Mouse (Mus musculus): ENCODE data around the gene Snx17.
A peak's percentile ranks its signal among the peaks of the same experiment; 100 is the strongest.
"Not testable (repeated sequence)": the region's sequence is repeated elsewhere in the genome, so short reads cannot be mapped to it uniquely, and the experiment has no call there.

The Snx17 gene

DNA sequence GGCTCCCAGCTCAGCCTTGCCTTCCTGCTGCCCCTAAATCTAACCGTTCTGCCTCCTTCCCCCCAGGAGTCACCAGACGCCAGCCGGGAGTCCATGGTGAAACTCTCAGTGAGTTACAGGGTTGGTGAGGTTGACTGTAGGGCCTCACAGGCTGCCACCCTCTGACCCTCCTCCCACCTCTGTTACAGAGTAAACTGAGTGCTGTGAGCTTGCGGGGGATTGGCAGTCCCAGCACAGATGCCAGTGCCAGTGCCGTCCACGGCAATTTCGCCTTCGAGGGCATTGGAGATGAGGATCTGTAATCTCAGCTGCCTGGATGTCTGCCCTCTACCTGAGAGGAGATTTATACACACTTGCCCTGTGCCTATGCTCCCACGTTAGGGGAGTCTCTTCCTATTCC is 5.1 kb downstream of the Snx17 start:
- DNase-seq: peak; percentile 33

DNA sequence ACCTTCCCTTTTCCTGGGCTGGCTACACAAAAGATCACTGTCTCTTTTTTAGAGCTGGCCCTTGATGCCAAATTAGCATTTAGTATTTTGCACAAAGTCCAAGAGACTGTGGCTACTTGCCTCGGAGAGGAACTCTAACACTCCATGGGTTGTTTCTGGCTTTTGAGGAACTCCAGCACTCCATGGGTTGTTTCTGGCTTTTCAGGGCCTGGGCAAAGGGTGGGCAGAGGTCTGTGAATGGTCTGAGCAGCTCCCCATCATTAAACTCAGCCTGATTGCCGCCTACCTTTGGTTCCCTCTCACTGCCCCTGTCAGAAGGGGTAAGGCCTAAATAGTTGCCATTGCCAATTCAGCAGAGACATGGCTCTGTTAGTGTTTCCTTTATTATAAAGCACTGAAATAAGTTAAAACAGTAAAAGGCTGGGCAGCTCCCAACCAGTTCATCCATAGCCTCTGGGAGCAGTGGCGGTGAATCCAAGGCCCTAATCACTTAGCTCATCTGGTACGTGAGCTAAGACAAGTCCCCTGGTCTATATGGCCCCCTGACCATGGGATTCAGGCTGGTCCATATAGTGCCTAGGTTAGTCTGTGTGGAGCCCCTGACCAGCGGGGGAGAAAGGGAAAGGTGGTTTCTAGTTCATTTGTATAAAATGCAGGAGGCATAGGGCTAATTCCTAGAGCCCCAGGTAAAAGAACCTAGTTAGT is 5.7 kb downstream of the Snx17 start:
- no peak for DNase-seq

DNA sequence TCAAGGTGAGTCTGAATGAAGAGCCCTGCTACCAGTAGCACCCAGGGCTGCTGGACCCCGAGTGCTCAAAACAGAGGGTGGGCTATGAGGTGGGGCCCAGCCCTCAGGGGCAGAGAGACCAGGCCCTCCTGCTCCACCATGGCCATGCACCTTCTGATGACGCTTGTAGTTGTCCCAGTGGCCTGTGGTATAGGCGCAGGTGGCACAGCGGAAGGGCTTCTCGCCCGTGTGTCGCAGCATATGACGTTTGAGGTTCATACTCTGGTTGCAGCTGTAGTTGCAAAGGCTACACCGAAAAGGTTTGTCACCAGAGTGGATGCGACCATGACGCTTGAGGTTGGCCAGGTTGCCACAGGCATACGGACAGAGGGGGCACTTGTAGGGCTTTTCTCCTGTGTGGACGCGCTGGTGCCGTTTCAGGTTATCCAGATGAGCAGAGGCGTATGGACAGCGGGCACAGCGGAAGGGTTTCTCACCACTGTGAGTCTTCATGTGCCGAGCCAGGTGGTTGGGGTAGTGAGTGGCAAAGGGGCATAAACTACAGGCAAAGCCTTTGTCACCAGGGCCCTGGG is 6.4 kb downstream of the Snx17 start:
- DNase-seq: peak; percentile 38

DNA sequence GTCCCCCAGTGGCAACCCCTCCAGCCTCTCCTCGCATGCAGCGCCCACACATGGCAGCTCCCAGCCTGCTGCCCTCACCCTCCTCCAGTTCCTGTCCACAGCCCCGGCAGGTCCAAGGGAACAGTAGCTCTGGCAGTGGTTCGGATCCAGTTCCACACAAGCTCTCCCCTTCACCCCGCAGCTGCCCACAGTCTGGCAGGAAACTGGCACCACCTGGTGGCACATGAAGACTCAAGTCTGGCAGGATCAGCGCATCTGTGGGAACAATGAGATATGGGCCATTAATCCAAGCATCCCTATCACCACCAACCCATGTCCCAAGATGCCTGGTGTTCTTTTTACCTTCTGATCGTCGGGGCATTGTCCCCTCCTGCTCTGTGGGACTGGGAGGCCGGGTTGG is 6.9 kb downstream of the Snx17 start:
- peak; percentile 53 for DNase-seq

DNA sequence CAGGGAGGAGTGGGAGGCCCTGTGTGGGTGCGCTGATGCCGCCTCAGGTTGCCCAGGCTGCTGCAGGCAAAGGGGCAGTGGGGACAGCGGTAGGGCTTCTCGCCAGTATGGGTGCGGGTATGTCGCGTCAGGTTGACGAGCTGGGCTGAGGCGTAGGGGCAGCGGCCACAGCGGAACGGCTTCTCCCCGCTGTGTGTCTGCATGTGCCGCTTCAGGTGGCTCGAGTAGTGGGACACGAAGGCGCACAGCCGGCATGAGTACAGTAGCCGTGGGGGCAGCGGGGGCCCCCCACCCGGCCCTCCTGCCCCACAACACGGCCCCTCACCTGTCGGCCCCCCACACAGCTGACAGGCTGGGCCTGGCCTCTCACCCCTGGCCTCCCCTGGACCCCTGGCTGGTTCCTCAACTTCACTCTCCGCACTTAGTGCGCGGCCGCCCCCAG is 7.3 kb downstream of the Snx17 start:
- peak; percentile 68 for DNase-seq

DNA sequence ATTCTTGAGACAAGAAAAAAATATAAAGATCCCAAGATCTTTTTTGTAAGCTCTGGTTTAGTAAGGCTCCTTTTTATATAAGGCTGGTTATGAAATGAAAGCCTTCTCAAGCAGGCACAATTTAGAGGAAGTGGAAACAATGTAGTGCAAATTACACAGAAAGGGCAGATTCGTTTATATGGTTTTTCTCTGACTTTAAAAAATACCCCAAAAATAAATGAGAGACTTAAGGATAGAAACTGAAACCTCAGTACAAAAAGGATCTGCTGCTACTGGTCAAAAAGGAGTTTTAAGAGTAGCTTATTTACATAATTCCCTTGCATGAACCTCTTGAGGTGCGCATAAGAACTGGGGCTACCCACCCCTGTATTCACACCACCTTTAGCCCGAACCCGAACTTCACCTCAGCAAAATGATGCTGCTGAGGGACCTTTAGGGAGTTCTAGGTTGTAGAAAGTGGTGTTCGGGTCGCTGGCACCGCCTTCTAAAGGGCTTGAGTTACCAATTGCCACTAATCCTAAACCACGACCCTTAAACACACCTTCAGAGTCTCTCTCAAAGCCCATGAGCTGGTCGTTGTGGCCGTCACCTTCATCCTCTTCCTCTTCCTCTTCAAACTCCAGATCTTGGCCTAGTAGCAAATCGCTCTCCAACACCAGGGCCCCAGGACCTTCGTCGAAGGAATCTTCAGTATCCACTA is 8.2 kb downstream of the Snx17 start:
- DNase-seq: no peak

DNA sequence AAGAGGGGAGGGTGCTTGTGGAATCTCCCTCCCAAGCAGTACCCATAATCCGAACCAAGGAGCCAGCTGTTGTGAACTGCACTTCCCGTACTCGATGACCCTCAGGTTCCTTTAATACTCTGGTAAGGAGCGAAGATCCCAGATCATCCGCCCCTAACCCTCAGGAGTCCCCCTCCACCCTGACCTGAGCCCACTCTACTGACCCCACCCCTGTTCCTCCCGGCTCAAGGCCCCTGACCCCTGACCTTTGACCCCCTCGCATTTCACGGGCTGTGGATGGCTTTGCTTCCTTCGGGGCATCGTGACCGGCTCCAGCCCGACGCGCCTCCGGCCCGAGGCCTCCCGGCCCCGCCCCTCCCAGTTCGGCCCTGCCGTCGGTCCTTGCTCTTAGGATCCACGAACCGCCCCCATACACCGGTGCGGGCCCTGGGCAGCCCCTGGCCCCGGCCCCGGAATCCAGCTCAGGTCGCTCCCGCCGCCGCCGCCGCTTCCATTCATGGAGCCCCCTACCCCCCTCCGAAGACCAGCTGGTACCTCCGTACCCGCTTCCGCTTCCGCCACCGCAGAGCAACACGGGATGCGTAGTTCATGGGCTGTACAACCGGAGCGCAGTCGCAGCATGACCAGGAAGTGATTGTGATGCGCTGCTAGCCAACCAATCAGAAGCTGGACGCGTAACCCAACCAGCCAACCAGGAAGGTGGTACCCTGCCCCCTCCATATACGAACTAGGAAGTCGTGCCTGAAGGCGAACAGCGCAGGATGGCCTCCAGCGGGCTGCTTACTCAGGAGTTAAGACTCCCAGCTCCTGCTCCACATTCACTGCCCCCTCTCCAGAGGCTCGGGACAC is 8.9 kb downstream of the Snx17 start, which contains the start of gene Zfp513:
Gene Zfp513, minus strand, starts transcription at position 562 of the 849 bp plus-strand sequence.
- DNase-seq: peak; percentile 99

DNA sequence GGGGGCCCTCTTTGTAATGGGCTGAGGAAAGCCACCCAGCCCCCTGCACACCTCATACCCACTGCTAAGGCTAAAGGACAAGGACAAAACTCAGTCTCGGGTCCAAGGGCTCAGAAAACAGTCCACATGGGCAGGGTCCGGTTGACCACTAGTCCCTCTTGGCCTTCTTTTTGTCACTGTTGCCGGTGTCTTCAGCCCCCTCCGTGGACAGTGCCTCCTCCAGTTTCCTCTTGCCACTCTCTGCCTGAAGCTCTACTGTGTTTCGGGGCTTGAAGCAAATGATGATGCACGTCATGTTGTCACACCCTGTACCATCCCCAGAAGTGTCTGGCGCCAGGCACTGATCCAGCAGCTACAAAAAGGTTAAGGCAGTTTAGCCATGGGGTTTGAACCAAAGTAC is 9.9 kb downstream of the Snx17 start:
- DNase-seq: peak; percentile 63

DNA sequence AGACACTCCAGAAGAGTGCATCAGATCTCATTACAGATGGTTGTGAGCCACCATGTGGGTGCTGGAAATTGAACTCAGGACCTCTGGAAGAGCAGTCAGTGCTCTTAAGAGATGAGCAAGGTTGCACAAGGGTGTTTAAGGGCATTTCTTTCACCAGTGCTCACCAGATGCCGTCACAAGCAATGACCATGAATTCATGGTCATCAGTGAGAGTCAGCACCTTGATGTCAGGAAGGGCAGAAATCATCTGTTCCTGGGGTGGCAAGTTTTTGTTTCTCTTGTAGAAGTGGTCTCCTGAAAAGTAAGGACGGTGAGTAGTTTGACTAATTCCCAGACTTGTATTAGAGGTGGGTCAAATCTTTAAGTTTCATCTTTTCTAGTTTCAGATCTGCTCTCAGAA is 10.8 kb downstream of the Snx17 start:
- no peak for DNase-seq

DNA sequence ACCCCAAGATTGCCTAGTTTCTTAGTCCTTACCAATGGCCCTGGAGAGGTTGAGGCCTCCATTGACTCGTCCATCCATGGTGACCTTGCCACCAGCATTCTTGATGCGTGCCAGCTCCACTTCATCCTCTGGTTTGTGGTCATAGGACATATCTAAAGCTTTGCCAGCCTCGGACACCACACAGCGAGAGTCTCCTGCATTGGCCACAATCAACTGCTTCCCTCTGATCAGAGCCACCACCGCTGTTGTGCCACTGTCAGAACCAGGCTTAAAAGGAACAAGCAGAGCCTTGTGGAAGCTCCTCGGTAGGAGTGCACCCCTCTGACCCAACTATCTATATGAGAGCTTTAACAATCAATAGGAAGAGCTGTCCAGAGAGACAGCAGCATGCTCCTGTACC is 11.4 kb downstream of the Snx17 start:
- no peak for DNase-seq

DNA sequence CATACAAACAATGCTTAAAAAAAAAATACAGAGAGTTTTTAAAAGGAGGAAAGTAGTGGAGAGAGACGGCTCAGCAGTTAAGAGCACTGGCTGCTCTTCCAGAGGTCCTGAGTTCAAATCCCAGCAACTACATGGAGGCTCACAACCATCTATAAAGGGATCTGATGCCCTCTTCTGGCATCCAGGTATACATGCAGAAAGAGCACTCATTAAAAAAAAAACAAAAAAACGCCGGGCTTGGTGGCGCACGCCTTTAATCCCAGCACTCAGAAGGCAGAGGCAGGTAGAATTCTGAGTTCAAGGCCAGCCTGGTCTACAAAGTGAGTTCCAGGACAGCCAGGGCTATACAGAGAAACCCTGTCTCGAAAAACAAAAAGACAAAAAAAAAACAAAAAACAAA is 23.5 kb downstream of the Snx17 start:
- DNase-seq: not testable (repeated sequence)

DNA sequence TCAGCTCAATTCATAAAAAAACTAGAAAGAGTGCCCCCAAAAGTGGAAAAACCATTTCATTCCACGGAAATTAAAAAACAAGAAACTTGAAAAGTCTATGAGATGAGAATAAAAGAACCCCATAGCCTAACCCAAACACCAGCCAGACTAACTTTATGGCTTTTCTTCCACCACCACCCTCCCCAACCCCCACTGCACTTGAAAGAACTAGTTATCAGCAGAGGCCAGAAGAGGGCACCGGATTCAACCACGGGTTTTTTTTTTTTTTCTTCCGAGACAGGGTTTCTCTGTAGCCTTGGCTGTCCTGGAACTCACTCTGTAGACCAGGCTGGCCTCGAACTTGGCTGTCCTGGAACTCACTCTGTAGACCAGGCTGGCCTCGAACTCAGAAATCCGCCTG is 25.3 kb downstream of the Snx17 start:
- DNase-seq: no peak

DNA sequence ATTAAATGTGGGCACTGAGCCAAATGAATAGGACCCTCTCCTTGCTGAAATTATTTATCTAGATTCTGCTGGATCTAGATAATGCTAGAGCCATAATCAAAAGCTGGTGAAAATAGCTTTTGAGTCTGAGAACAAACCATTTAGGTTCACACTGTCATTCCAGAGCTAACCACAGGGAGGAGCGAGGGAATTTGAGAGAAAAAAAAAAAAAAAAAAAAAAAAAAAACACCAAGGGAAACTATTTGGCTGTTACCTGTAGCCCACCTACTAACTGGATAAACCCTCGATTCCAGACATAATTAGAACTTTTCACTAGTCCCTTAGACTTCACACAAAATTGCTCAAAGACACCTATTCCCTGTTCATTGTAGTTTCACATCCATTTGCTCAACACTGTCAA is 26.0 kb downstream of the Snx17 start:
- no peak for DNase-seq

DNA sequence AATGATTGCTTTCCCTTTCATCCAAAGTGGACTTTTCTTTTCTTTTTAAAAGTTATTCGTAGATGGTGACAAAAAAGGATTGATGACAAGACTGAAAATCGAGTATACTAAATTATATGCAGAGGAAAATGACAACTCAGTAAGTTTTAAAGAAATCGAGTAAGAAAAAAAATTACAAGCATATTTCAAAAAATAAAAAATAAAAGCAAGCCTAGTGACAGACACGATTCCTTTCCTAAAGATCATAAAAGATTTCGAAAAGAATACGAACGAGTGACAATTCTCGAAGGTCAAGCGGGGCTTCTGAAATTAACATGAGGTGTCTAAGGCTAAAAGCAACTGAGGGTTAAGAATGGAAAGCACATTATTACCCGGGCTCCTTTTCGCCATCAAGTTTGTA is 26.4 kb downstream of the Snx17 start:
- DNase-seq: no peak

DNA sequence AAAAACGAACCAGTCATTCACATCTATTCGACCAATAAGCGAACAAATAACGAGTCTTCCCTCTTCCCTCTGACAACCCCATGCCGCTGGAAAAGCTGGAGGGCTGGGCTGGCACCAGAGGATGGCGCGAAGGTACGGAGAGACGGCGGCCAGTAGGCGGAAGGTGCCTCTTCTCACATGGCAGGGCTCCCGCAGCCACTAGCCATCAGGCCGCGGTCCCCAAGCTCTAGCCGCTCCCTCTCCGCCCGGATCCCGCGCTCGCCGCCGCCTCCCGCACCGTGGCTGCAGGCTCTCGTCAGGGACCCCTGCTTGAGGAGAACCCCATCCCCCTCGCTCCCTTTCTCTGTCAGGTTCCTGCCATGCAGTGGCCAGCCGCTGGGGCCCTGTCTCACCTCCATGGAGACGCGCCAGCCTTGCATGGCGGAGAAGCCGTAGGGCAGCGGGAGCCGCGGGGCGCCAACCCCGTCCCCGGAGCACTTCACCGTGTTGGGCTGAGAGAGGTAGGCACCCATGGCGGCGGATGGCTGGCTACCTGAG is 27.0 kb downstream of the Snx17 start:
- DNase-seq: no peak

DNA sequence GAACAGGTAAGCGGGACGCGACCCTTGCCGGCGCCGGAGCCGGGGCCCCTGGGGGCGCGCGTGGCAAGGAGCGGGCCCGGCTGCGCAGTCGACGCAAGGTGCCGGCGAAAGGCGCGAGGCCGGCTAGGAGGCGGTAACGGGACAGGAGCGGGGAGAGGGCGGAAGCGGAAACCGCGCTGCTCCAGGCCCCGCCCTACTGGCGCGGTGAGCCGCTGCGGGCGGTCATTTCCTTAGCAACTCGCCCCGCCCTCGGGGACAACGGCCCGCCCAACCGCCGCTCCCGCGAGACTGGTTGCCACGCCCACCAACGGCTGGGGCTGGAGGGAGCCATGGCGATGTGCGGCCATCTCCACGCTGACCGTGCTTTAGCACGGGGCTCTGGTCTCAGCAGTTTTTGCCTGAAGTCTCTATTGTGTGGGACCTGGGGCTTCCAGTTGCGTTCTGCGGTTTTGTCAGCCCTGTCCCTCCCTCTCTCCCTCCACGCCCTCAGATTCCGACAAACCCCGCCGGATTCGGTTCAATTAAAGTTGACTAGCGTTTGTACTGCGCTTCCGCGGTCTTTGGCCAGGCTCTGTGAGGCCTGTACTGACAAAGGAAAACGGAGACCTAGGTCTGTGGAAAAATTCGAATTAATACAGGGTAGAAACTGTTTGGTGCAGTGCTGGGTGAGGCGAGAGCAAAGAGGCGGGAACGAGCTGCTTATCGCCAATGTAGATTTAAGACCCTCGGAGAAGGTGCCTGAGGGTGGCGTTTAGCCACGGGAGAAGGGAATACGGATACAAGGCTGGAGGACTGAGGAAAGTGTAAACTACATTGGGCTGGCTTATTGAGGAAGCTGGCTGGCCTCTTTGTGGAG is 27.6 kb downstream of the Snx17 start, which contains the start of gene Ppm1g:
Gene Ppm1g, minus strand, starts transcription at position 240 of the 856 bp plus-strand sequence.
- peak; percentile 94 for DNase-seq

DNA sequence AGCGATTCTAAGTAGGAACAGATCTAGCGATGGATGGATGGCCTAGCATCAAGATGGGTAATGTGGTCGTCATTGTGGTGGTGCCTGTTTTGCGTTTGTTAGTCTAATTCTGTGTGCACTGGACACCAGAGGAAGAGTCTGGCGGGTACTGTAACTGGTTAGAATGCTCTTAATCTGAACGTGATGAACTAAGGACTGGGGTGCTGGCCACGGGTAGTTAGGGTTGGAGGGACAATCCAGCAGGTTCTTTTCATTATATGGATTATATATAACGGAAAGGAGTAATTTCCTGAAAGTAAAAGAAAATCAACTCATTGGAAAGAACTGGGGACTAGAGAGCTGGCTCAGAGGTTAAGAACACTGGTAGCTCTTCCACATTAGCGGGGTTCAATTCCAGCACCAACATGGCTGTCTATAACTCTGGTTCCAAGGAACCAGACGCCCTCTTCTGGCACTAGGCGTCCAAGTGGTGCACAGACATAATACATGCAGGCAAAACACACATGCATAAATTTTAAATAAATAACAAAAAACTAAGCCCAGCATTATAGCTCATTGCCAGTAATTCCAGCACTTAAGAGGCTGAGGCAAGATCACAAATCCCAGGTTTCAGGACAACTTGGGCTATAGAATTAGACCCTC is 28.4 kb downstream of the Snx17 start:
- peak; percentile 31 for DNase-seq

DNA sequence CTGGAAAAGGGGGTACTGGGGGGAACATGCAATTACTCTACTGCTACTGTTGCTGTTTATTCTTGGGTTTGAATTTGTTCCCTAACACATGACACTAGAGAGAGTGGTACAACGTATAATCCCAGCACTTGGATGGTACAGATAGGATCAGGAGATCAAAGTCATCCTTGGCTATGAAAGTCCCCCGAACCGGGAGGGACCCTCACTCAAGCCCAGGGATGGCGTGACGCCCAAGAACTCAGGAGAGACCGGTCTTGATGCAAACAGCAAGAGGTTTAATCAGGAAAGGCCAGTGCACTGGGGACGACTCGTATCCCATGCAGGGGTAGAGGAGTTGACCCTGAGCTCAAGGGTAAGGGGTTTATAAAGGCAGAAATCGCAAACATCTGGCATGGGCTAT is 29.7 kb downstream of the Snx17 start:
- peak; percentile 28 for DNase-seq

DNA sequence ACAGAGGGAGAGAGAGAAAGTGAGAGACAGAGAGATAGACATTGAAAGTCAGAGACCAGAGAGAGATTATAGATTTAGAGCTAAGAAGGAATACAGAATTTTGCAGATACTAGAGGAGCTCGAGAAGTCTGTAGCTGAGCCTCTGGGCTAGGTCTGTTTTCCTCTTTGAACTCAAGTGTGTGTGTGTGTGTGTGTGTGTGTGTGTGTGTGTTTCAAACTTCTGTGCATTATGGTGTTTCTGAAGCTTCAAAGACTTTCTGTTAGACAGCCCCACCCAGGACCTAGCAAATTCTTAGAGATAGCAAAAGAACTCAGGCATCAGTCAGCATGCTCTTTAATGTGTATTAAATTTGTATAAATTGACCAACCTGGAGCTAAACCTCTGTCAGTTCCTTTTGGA is 33.6 kb downstream of the Snx17 start:
- no peak for DNase-seq

DNA sequence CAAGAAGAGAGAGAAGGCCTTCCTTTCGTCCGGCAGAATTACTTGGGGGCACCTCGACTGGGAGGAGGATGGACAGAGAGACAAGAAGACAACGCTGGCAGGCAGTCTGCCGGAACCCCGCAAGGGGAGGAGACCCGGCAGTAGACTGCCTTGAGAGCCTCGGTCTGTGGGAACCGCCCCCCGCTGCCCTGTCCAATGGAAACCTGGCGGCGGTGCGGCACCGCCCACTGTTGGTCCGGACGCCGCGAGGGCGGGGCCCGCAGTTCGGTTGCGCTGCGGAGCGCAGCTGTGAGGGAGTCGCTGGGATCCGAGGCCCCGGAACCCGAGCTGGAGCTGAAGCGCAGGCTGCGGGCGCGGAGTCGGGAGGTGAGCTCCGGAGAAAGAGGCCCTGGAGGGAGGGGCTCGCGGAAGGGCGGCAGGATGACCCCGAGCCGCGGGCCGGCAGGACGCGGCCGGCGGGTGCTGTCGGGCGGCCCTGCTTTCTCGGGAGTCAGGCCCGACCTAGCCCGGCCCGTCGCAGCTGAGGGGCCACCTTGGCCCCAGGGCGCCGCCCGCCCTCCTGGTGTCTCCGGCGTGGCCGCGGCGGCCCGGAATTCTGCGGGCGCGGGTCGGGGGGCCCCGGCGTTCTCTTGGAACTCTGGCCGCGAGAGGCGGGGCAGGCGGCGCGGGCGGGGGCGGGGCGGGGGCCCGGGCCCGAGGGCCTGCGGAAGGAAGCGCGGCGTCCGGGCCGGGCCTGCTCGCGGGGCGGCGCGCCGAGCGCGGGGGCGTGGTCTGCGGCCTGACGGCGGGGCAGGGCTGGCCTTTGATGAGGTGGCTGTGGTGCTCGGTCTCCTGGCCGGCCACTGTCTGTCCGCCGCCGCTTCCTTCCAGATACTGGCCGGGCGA is 47.9 kb downstream of the Snx17 start, which contains the start of the genes Nrbp1 and Gm9970:
Gene Nrbp1, plus strand, starts transcription at position 228 of the 885 bp plus-strand sequence.
Gene Gm9970, minus strand, starts transcription at position 596 of the 885 bp plus-strand sequence.
- peak; percentile 96 for DNase-seq

All from cerebellum, adult 11-12 months (tissue).